Mouse (Mus musculus) megakaryocyte, embryonic 14.5 days (primary cell): ENCODE data around the gene Ciao2a.

ENCODE experiments used
- FLI1 ChIP-seq: IDR thresholded peaks from 2 replicates; pipeline ENCODE4 v1.6.1; 2012; ENCODE audit warnings: low read length, inconsistent platforms, mixed read lengths
- GATA1 ChIP-seq: IDR thresholded peaks from 3 replicates; pipeline ENCODE4 v1.6.1; 2012; ENCODE audit warnings: mixed read lengths, low read length, inconsistent platforms, borderline replicate concordance

GRCm38 (mm10) chr9:66131466-66131865 is 5.1 kb downstream of the Ciao2a start:
- TF ChIP-seq GATA1 (no peak), FLI1 (no peak)
